Mouse (Mus musculus): Measurements from ENCODE around the gene Mttp.

- TF ChIP-seq POLR2A (IDR thresholded peaks at IDR 0.05; ENCODE audit: insufficient read depth, low read length): no peak
- no peak for TF ChIP-seq EP300 (IDR thresholded peaks at IDR 0.05; ENCODE audit: insufficient read depth, low read depth, low read length)
- TF ChIP-seq CTCF (IDR thresholded peaks at IDR 0.05; ENCODE audit: low read depth, low read length): no peak
Measured at GRCm38 (mm10) chr3:138142052-138142732, 2.6 kb downstream of the Mttp start.
